Mouse (Mus musculus): ENCODE data around the gene Gpr176. TPM values are rescaled to one million over a fixed set of nuclear protein-coding genes. Genes with fewer than 3 reads are reported as not detected.

Gene Gpr176
- polyA plus RNA-seq (2014; fragmentation: Illumina TruSeq; extraction: RNeasy Lipid Tissue Mini Kit (QIAGEN cat#74804); ENCODE audit: low read depth, low replicate concordance), result 0.38 TPM

DNA sequence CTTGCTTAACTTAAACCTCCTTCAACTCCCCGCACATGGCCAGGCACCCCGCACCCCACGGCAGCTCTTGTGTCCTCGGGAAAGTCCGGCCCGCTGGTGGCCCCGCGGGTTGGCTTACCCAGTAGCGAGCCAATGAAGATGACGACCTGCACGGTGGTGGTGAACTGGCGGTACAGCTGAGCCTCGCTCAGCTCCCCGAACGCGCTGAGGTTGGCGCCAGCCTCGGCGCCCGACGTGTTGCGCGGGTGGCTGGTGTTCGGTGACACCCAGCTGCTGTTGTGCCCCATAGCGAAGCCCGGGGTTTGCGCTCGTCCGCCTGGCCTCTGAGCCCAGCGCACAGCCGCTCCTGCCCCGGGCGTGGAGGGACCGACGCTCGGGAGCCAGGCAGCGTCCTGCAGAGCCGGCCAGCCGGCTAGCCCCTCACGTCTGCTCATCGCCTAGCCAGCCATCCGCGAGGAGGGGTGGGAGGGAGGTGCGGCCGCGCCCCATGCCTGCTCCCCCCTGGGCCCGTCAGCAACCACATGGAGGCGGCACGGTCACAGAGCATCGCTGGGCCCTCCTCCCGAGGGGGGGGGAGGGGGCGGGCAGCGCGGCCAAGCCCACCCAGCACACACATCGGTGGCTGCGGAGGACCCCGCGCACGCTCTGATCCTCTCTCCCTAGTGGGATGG is at the start of gene Gpr176:
TSS of gene Gpr176 (minus strand) at position 519 of the 671 bp plus-strand sequence.

DNA sequence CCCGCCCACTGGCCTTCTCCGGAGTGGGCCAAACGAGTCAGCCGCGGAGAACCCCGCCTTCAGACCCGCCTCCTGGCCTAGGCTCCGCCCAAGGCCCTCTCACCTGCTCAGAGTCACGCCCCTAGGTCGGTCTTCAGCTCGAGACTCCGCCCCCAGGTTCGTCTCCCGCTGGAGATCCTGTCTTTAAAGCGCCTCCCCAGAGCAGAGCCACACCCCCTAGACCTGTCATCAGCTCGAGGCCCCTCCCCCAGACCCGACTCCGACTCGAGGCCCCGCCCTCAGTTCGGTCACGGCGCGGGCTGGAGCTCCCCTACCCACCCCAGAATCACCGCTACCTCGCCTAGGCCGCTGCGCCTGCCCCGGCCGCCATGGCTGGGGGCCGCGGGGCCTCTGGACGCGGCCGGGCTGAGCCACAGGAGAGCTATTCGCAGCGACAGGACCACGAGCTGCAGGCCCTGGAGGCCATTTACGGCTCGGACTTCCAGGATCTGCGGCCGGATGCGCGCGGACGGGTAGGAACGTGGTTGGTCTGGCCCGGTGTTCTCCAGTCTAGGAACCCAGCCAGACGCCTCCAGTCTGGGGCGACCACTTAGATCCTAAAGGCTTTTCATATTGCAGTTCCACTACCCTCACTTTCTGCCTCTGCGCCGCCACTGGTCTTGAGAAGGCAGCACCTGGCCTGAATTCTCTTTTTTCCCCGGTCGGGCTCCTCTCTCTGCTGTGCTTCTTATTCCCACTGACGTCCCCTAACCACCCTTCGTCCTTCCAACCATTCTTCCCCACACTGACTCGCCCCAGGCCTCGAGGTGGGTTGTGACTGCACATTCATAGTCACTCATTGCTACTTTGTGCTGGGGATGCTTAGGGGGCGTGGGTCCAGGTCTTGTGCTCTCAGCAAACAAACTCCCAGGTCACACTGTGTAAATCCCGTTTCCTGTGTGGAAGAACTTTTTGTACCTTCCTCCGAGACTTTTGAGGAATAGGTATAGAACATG is 15.4 kb upstream of the Gpr176 start, which contains the start of gene Eif2ak4:
TSS of gene Eif2ak4 (plus strand) at position 278 of the 995 bp plus-strand sequence.

DNA sequence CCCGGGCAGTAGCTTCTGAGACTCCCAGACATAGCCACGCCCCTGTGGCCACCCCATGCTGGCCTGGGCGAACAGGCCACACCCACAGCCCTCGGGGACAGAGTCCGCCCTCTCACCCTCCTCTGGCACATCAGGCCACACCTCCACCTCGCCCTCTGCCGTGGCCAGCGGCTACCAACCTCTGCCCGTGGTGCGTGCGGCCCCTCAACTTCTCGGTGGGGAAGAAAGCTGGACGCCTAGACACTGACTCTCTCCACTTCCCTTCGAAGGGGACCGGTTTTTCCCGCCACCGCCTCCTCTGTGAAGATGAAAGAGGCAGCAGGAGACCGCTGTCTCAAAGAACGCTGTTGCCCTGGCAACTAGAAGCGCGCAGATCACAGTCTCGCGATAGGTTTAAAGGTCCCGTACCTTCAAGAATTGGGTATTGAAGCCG is 116.6 kb downstream of the Gpr176 start, which contains the start of gene Fsip1:
TSS of gene Fsip1 (minus strand) at position 346 of the 433 bp plus-strand sequence.

Other genes with a start within 250 kb of the Gpr176 start
- not detected for gene Fsip1, start 116.5 kb downstream of the Gpr176 start, polyA plus RNA-seq (2014; fragmentation: Illumina TruSeq; extraction: RNeasy Lipid Tissue Mini Kit (QIAGEN cat#74804); ENCODE audit: low read depth, low replicate concordance)
- 9.3 TPM for gene Eif2ak4, start 15.2 kb upstream of the Gpr176 start, polyA plus RNA-seq (2014; fragmentation: Illumina TruSeq; extraction: RNeasy Lipid Tissue Mini Kit (QIAGEN cat#74804); ENCODE audit: low read depth, low replicate concordance)
- 72.2 TPM for gene Srp14, start 106.3 kb upstream of the Gpr176 start, polyA plus RNA-seq (2014; fragmentation: Illumina TruSeq; extraction: RNeasy Lipid Tissue Mini Kit (QIAGEN cat#74804); ENCODE audit: low read depth, low replicate concordance)
- 5.9 TPM for gene Bmf, start 176.3 kb upstream of the Gpr176 start, polyA plus RNA-seq (2014; fragmentation: Illumina TruSeq; extraction: RNeasy Lipid Tissue Mini Kit (QIAGEN cat#74804); ENCODE audit: low read depth, low replicate concordance)
- gene Bub1b, start 224.8 kb upstream of the Gpr176 start, polyA plus RNA-seq (2014; fragmentation: Illumina TruSeq; extraction: RNeasy Lipid Tissue Mini Kit (QIAGEN cat#74804); ENCODE audit: low read depth, low replicate concordance), result 14.1 TPM

Measured in sigmoid colon, adult 10 weeks (tissue).